Mouse (Mus musculus) myocyte (in vitro differentiated cells): ENCODE results near the gene Tshr.
"Not testable (repeated sequence)": the region's sequence is repeated elsewhere in the genome, so short reads cannot be mapped to it uniquely, and the experiment has no call there.

Experiments used
- MAX ChIP-seq: IDR thresholded peaks from one replicate; pipeline ENCODE4 v1.6.1; 2011; ENCODE audit warnings: low read depth, mild to moderate bottlenecking, control low read depth
- POLR2A ChIP-seq: IDR thresholded peaks from one replicate; pipeline ENCODE4 v1.6.1; 2011; ENCODE audit warnings: low read depth, mild to moderate bottlenecking, control low read depth, moderate library complexity; ENCODE audit not compliant: insufficient read length
- SRF ChIP-seq: IDR thresholded peaks from one replicate; pipeline ENCODE4 v1.6.1; 2011; ENCODE audit warnings: low read depth; ENCODE audit not compliant: control insufficient read depth, insufficient read length
- TCF12 ChIP-seq: IDR thresholded peaks from one replicate; pipeline ENCODE4 v1.6.1; 2011; ENCODE audit warnings: mild to moderate bottlenecking, control low read depth; ENCODE audit not compliant: poor library complexity, insufficient read depth, severe bottlenecking
- USF1 ChIP-seq: IDR thresholded peaks from one replicate; pipeline ENCODE4 v1.6.1; 2011; ENCODE audit warnings: low read depth, mild to moderate bottlenecking, control low read depth, moderate library complexity

DNA sequence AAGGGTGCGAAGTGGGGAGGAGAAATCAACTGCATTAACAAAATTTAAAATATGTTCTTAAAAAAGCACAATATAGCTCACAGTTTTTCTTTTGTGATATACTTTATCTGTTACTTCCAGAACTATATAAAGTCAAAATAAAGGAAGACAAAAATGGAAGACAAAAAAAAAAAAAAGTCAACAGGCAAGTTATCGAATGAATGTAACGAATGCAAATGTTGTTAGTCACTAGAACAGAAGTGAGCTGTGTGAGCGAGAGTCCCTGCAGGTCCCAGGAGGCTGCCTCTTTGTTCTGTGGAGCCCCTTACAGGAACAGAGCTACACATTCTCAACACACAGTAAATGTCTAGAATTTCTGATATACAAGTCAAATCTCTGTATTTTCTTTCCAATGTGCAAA, 173.8 kb downstream of the Tshr start:
- TF ChIP-seq TCF12, SRF, MAX, POLR2A, USF1: not testable (repeated sequence)
